Mouse (Mus musculus) CH12.LX (cell line): ENCODE results near the gene Rpusd3. TPM values are rescaled to one million over a fixed set of nuclear protein-coding genes. Genes with fewer than 3 reads are reported as not detected.

Source experiments
- DNase-seq: peaks from one replicate; pipeline ENCODE4 v3.0.0-alpha.2; 2013; ENCODE audit errors: extremely low read depth
- H3K27ac ChIP-seq: 2 replicates; pipeline ENCODE4 v1.5.1; 2012; ENCODE audit warnings: low read depth, mild to moderate bottlenecking, control low read depth, moderate library complexity; ENCODE audit not compliant: insufficient read depth
- H3K27me3 ChIP-seq: replicated peaks from 2 replicates; pipeline ENCODE3; 2012; ENCODE audit warnings: inconsistent platforms
- H3K36me3 ChIP-seq, 2 experiments: replicated peaks in 1 of 2; 2 replicates each; pipeline versions ENCODE3 to v1.6.1; 2012; ENCODE audit warnings: inconsistent platforms in 1 of 2, low read length in 1 of 2, mild to moderate bottlenecking in 1 of 2, mixed read lengths in 1 of 2, moderate library complexity in 1 of 2; ENCODE audit not compliant: control insufficient read depth in 1 of 2, insufficient read depth in 1 of 2
- H3K4me1 ChIP-seq, 2 experiments: 2 replicates each; pipeline ENCODE4 v1.6.1; 2012; ENCODE audit warnings: inconsistent platforms in 1 of 2, moderate library complexity in 1 of 2; ENCODE audit not compliant: insufficient read depth in 2 of 2, control insufficient read depth in 1 of 2
- H3K4me2 ChIP-seq: 2 replicates; pipeline ENCODE4 v1.6.1; 2012; ENCODE audit warnings: low read depth, mild to moderate bottlenecking, control low read depth; ENCODE audit not compliant: poor library complexity, insufficient read depth, severe bottlenecking
- H3K4me3 ChIP-seq, 3 experiments: fragments of 150-350 bp in 1 of 3; sonication (generic) in 1 of 3; replicated peaks in 1 of 3; 2 replicates each; pipeline versions ENCODE3 to v1.5.1; 2011 to 2012; ENCODE audit warnings: low read depth in 2 of 3, low read length in 2 of 3, mild to moderate bottlenecking in 2 of 3, moderate library complexity in 2 of 3, control low read depth in 1 of 3, improper control_type of control experiment in 1 of 3, inconsistent platforms in 1 of 3, mixed read lengths in 1 of 3; ENCODE audit not compliant: poor library complexity in 1 of 3
- H3K79me2 ChIP-seq: replicated peaks from 2 replicates; pipeline ENCODE4 v1.6.1; 2012; ENCODE audit warnings: mild to moderate bottlenecking, moderate library complexity; ENCODE audit not compliant: control insufficient read depth, poor library complexity, insufficient read depth, severe bottlenecking; ENCODE audit errors: extremely low read depth
- H3K9ac ChIP-seq: 2 replicates; pipeline ENCODE4 v1.6.1; 2012; ENCODE audit warnings: low read depth, mild to moderate bottlenecking, control low read depth, moderate library complexity; ENCODE audit not compliant: insufficient read depth
- H3K9me3 ChIP-seq: replicated peaks from 2 replicates; pipeline ENCODE3; 2012; ENCODE audit warnings: low read length, inconsistent platforms, mixed read lengths
- BHLHE40 ChIP-seq: IDR thresholded peaks from 2 replicates; pipeline ENCODE4 v1.6.1; 2011; ENCODE audit warnings: mild to moderate bottlenecking, low read depth, low read length, improper control_type of control experiment
- CHD1 ChIP-seq: IDR thresholded peaks from 2 replicates; pipeline ENCODE4 v1.6.1; 2012; ENCODE audit warnings: low read depth, low read length, improper control_type of control experiment, inconsistent platforms
- ELF1 ChIP-seq: IDR thresholded peaks from 2 replicates; pipeline ENCODE4 v1.6.1; 2014; ENCODE audit warnings: low read depth, mild to moderate bottlenecking, inconsistent platforms, low read length, improper control_type of control experiment
- ETS1 ChIP-seq: conservative IDR thresholded peaks from 2 replicates; pipeline ENCODE4 v1.6.1; 2012; ENCODE audit warnings: low read depth, mild to moderate bottlenecking, inconsistent platforms, low read length, improper control_type of control experiment, moderate library complexity
- GABPA ChIP-seq: IDR thresholded peaks from 2 replicates; pipeline ENCODE4 v1.6.1; 2012; ENCODE audit warnings: low read depth, low read length, improper control_type of control experiment, inconsistent platforms; ENCODE audit not compliant: insufficient replicate concordance
- IRF4 ChIP-seq: IDR thresholded peaks from 2 replicates; pipeline ENCODE4 v1.6.1; 2014; ENCODE audit warnings: low read depth, mild to moderate bottlenecking, inconsistent platforms, low read length, improper control_type of control experiment
- JUN ChIP-seq: IDR thresholded peaks from 2 replicates; pipeline ENCODE4 v1.6.1; 2011; ENCODE audit warnings: low read depth, mild to moderate bottlenecking, low read length, improper control_type of control experiment, moderate library complexity; ENCODE audit not compliant: insufficient read depth
- MAX ChIP-seq: IDR thresholded peaks from 2 replicates; pipeline ENCODE4 v1.6.1; 2011; ENCODE audit warnings: low read length, improper control_type of control experiment
- MYC ChIP-seq: IDR thresholded peaks from 2 replicates; pipeline ENCODE4 v1.6.1; 2011; ENCODE audit warnings: low read depth, mild to moderate bottlenecking, improper control_type of control experiment, low read length
- NELFE ChIP-seq: IDR thresholded peaks from 2 replicates; pipeline ENCODE4 v1.6.1; 2011; ENCODE audit warnings: low read depth, low read length, improper control_type of control experiment
- NRF1 ChIP-seq: IDR thresholded peaks from 2 replicates; pipeline ENCODE4 v1.6.1; 2014; ENCODE audit warnings: low read depth, mild to moderate bottlenecking, inconsistent platforms, low read length, improper control_type of control experiment, moderate library complexity
- PAX5 ChIP-seq: IDR thresholded peaks from 2 replicates; pipeline ENCODE4 v1.6.1; 2012; ENCODE audit warnings: low read length, inconsistent platforms, mixed read lengths
- POLR2A ChIP-seq: IDR thresholded peaks from 2 replicates; pipeline ENCODE4 v1.6.1; 2011; ENCODE audit warnings: low read depth, mild to moderate bottlenecking, improper control_type of control experiment, low read length
- POLR2AphosphoS2 ChIP-seq: IDR thresholded peaks from 2 replicates; pipeline ENCODE4 v1.6.1; 2011; ENCODE audit warnings: low read depth, low read length, improper control_type of control experiment
- RCOR1 ChIP-seq: conservative IDR thresholded peaks from 2 replicates; pipeline ENCODE4 v1.6.1; 2012; ENCODE audit warnings: low read depth, mild to moderate bottlenecking, inconsistent platforms, low read length, improper control_type of control experiment
- SMC3 ChIP-seq: IDR thresholded peaks from 2 replicates; pipeline ENCODE4 v1.6.1; 2011; ENCODE audit warnings: low read depth, low read length, improper control_type of control experiment
- TBP ChIP-seq: conservative IDR thresholded peaks from 2 replicates; pipeline ENCODE4 v1.6.1; 2011; ENCODE audit warnings: low read depth, low read length, improper control_type of control experiment
- TCF12 ChIP-seq: IDR thresholded peaks from 2 replicates; pipeline ENCODE4 v1.6.1; 2014; ENCODE audit warnings: low read depth, mild to moderate bottlenecking, inconsistent platforms, low read length, improper control_type of control experiment
- ZC3H11A ChIP-seq: IDR thresholded peaks from 2 replicates; pipeline ENCODE4 v1.6.1; 2012; ENCODE audit warnings: low read depth, mild to moderate bottlenecking, inconsistent platforms, low read length, improper control_type of control experiment
- ZMIZ1 ChIP-seq: IDR thresholded peaks from 2 replicates; pipeline ENCODE4 v1.6.1; 2012; ENCODE audit warnings: low read depth, mild to moderate bottlenecking, inconsistent platforms, low read length, improper control_type of control experiment
- dilution Hi-C: fragments of 300-500 bp; cut with MboI; formaldehyde crosslinking; loops from 2 replicates; pipeline ENCODE4 v1.14.3; 2020; ENCODE audit warnings: low sequenced_read_pairs; ENCODE audit not compliant: extremely low pct_unique_long_range_greater_than_20kb, extremely low pct_ligation_motif_present
- in situ Hi-C: fragments of 300-500 bp; cut with MboI; formaldehyde crosslinking; loops from 3 replicates; pipeline ENCODE4 v1.14.3; 2019; ENCODE audit warnings: low sequenced_read_pairs, low pct_ligation_motif_present, low pct_unique_long_range_greater_than_20kb, mixed read lengths
- polyA plus RNA-seq: library from polyadenylated mRNA; unstranded; fragments of >175 nt; gene quantifications from 2 replicates; pipeline ENCODE4 v1.2.1, GENCODE M21; 2012; ENCODE audit warnings: low read depth; ENCODE audit not compliant: insufficient read length
- total RNA-seq, 2 experiments: library from RNA; depleted of rRNA; stranded (reverse); fragments of 300-350 nt in 1 of 2; fragments of >200 nt in 1 of 2; gene quantifications; 2 replicates each; pipeline ENCODE4 v1.2.3; 2012 to 2014

Gene Rpusd3
- total and polyA plus RNA-seq, 3 experiments, result 22.1 to 26.5 (median 26.3) TPM

- Histone ChIP-seq H3K9ac (no peak overlapping the region), H3K4me1 (no peaks in the 10 kb centered on the region), H3K27me3 (no peaks in the 10 kb centered on the region), H3K4me2 (no peak overlapping the region), H3K27ac (no peak overlapping the region), H3K36me3 (peaks cover 53 to 65% of the 10 kb centered on the region in 2 experiments), H3K79me2 (no peaks in the 10 kb centered on the region), H3K9me3 (no peaks in the 10 kb centered on the region), H3K4me3 (no peak overlapping the region)
- in situ Hi-C loops, result no loop called here
- TF ChIP-seq NELFE (no peak), IRF4 (no peak), ZC3H11A (no peak), ETS1 (no peak), PAX5 (no peak), CHD1 (no peak), BHLHE40 (no peak), TCF12 (no peak), MYC (no peak), ZMIZ1 (no peak), JUN (no peak), ELF1 (no peak), GABPA (no peak), MAX (no peak), TBP (no peak)
- no peak for DNase-seq
- dilution Hi-C loops, result no loop called here
Observed at GRCm38 (mm10) chr6:113368124-113368523, 51.0 kb downstream of the Rpusd3 start.

- no peaks in the 10 kb centered on the region for H3K27me3 ChIP-seq
- no peak overlapping the region for H3K4me3 ChIP-seq
- no peaks in the 10 kb centered on the region for H3K9me3 ChIP-seq
- H3K9ac ChIP-seq, result no peak overlapping the region
- DNase-seq, result no peak
- no peak for TF ChIP-seq NELFE
- no peak for TF ChIP-seq POLR2AphosphoS2
- TF ChIP-seq JUN, result no peak
- no peak for TF ChIP-seq NRF1
- TF ChIP-seq RCOR1, result no peak
- TF ChIP-seq POLR2A, result no peak
- no peak for TF ChIP-seq PAX5
- TF ChIP-seq SMC3, result no peak
- TF ChIP-seq TBP, result no peak
- TF ChIP-seq TCF12, result no peak
- TF ChIP-seq, all 38 proteins: peak for 0
- Histone ChIP-seq H3K36me3 (peaks cover 51 to 60% of the 10 kb centered on the region in 2 experiments), H3K4me1 (no peaks in the 10 kb centered on the region), H3K79me2 (no peaks in the 10 kb centered on the region), H3K27ac (no peak overlapping the region), H3K4me2 (no peak overlapping the region)
- in situ Hi-C loops (no loop called here), dilution Hi-C loops (no loop called here)
Observed at GRCm38 (mm10) chr6:113367574-113367973, 51.6 kb downstream of the Rpusd3 start.
